Mouse (Mus musculus) forebrain, embryonic 11.5 days (tissue): ENCODE data around the gene Sart3. TPM values are rescaled to one million over a fixed set of nuclear protein-coding genes. Genes with fewer than 3 reads are reported as not detected.

Source experiments
- ATAC-seq: fragments of 200-750 bp; cut with Nextera tagmentation; replicated peaks from 2 replicates; pipeline ENCODE4 v1.8.0; 2017; ENCODE audit warnings: moderate TSS enrichment; ENCODE audit not compliant: low FRiP score
- DNase-seq: peaks from one replicate; pipeline ENCODE4 v3.0.0-alpha.2; 2017; ENCODE audit warnings: low spot score
- H3K27ac ChIP-seq: fragments of 300-500 bp; sonication (generic); 2 replicates; pipeline ENCODE4 v1.5.1; 2014; ENCODE audit warnings: low read depth, low read length
- H3K27me3 ChIP-seq: fragments of 300-500 bp; sonication (generic); 2 replicates; pipeline ENCODE4 v1.6.1; 2014; ENCODE audit warnings: mild to moderate bottlenecking, low read length, mixed read lengths; ENCODE audit not compliant: control insufficient read depth, insufficient read depth
- H3K36me3 ChIP-seq: fragments of 300-500 bp; sonication (generic); 2 replicates; pipeline ENCODE4 v1.6.1; 2014; ENCODE audit warnings: mild to moderate bottlenecking, low read length, moderate library complexity, mixed read lengths; ENCODE audit not compliant: control insufficient read depth, insufficient read depth
- H3K4me1 ChIP-seq: fragments of 300-500 bp; sonication (generic); replicated peaks from 2 replicates; pipeline ENCODE4 v1.6.1; 2014; ENCODE audit warnings: low read length, mixed read lengths; ENCODE audit not compliant: control insufficient read depth, insufficient read depth
- H3K4me2 ChIP-seq: fragments of 300-500 bp; sonication (generic); 2 replicates; pipeline ENCODE4 v1.6.1; 2014; ENCODE audit warnings: low read depth, mild to moderate bottlenecking, low read length, moderate library complexity, mixed read lengths; ENCODE audit not compliant: severe bottlenecking
- H3K4me3 ChIP-seq: fragments of 300-500 bp; sonication (generic); 2 replicates; pipeline ENCODE4 v1.5.1; 2014; ENCODE audit warnings: low read depth, low read length
- H3K9ac ChIP-seq: fragments of 300-500 bp; sonication (generic); 2 replicates; pipeline ENCODE4 v1.6.1; 2014; ENCODE audit warnings: low read length
- H3K9me3 ChIP-seq: fragments of 300-500 bp; sonication (generic); 2 replicates; pipeline ENCODE4 v1.6.1; 2016; ENCODE audit warnings: low read length, mixed read lengths; ENCODE audit not compliant: control insufficient read depth
- WGBS: fragments of 180-500 bp; shearing (Covaris S2); extraction: QIAGEN DNeasy Blood & Tissue Kit; methylation state at CpG from one replicate; pipeline ENCODE4 v1.1.7; 2014; 5-methylcytosine and 5-hydroxymethylcytosine counted together
- polyA plus RNA-seq: library from polyadenylated mRNA; unstranded; fragments of >200 nt; fragmentation: Nextera tagmentation; extraction: Ambion mirVana; gene quantifications from 2 replicates; pipeline ENCODE4 v1.2.1, GENCODE M21; 2014

The Sart3 gene
- polyA plus RNA-seq, 1 experiment from 2014 or later, result 77.5 TPM

DNA sequence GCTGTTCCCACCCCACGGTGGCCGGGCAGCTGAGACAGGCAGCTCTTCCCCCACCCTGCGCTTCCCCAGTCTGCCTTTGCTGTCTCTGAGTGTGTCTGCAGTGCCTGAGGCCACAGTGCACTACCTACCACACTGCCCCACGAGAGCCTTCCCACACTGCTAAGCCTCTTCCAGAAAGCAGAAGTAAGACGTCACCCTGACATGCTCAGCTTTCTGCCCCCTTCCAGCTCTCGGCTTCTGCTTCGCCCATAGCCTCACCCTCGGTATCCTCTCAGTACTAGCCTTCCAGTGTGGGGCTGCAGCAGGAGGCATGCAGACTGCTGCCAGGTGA is 4.6 kb upstream of the Sart3 start:
- Histone ChIP-seq H3K27ac (no peak overlapping the region), H3K9me3 (no peaks in the 10 kb centered on the region), H3K36me3 (peaks cover 7% of the 10 kb centered on the region; the same call in 1 of the 2 replicates), H3K9ac (no peak overlapping the region), H3K4me3 (no peak overlapping the region), H3K4me1 (no peaks in the 10 kb centered on the region), H3K27me3 (no peaks in the 10 kb centered on the region), H3K4me2 (no peak overlapping the region)
- DNase-seq (no peak), ATAC-seq (no peak)
- WGBS, result 88% methylated on average over 8 of the region's 8 CpGs

GRCm38 (mm10) chr5:113776128-113776895 is 4.0 kb upstream of the Sart3 start:
- whole genome bisulfite sequencing, result 93% methylated on average over 15 of the region's 15 CpGs
- H3K4me3 ChIP-seq, result no peak overlapping the region
- ATAC-seq, result no peak
- no peak overlapping the region for H3K27ac ChIP-seq
- H3K9me3 ChIP-seq, result no peaks in the 10 kb centered on the region
- no peaks in the 10 kb centered on the region for H3K27me3 ChIP-seq
- H3K4me1 ChIP-seq, result no peaks in the 10 kb centered on the region
- H3K9ac ChIP-seq, result no peak overlapping the region
- no peak overlapping the region for H3K4me2 ChIP-seq
- DNase-seq, result no peak
- H3K36me3 ChIP-seq, result peaks cover 7% of the 10 kb centered on the region; the same call in 1 of the 2 replicates

- no peak for DNase-seq
- 92% methylated on average over 10 of the region's 10 CpGs for WGBS
- ATAC-seq, result no peak
- H3K27me3 ChIP-seq, result no peaks in the 10 kb centered on the region
- no peaks in the 10 kb centered on the region for H3K4me1 ChIP-seq
- H3K36me3 ChIP-seq, result peaks cover 7% of the 10 kb centered on the region; the same call in 1 of the 2 replicates
- no peak overlapping the region for H3K4me2 ChIP-seq
- no peak overlapping the region for H3K4me3 ChIP-seq
- no peak overlapping the region for H3K9ac ChIP-seq
- no peak overlapping the region for H3K27ac ChIP-seq
- H3K9me3 ChIP-seq, result no peaks in the 10 kb centered on the region
These were observed 3.3 kb upstream of the Sart3 start for GRCm38 (mm10) chr5:113775585-113775984.

- no peak for ATAC-seq
- peak overlapping the region; percentile 100 for H3K4me3 ChIP-seq
These were observed 1.4 kb upstream of the Sart3 start for GRCm38 (mm10) chr5:113773664-113774063.

GRCm38 (mm10) chr5:113772905-113773519 is 702 bp upstream of the Sart3 start:
- Histone ChIP-seq H3K4me1 (0 out of 2 replicates have a peak, but pooled peaks cover 8% of the 10 kb centered on the region), H3K9ac (peak overlapping the region; percentile 53), H3K27ac (no peak overlapping the region), H3K4me2 (peak overlapping the region; percentile 70), H3K9me3 (no peaks in the 10 kb centered on the region), H3K27me3 (no peaks in the 10 kb centered on the region), H3K36me3 (peaks cover 12% of the 10 kb centered on the region; the same call in 1 of the 2 replicates), H3K4me3 (peak overlapping the region; percentile 100)
- ATAC-seq (peak; percentile 54), DNase-seq (no peak)
- WGBS, result 1% methylated on average over 37 of the region's 38 CpGs

More at GRCm38 (mm10) chr5:113773664-113774063, 1.4 kb upstream of the Sart3 start:
- H3K9ac ChIP-seq, result no peak overlapping the region
- 2% methylated on average over 7 of the region's 7 CpGs for WGBS
- no peaks in the 10 kb centered on the region for H3K9me3 ChIP-seq
- H3K27ac ChIP-seq, result no peak overlapping the region
- peak overlapping the region; percentile 70 for H3K4me2 ChIP-seq
- H3K36me3 ChIP-seq, result peaks cover 7% of the 10 kb centered on the region; the same call in 1 of the 2 replicates
- H3K27me3 ChIP-seq, result no peaks in the 10 kb centered on the region
- DNase-seq, result peak; percentile 92
- H3K4me1 ChIP-seq, result 0 out of 2 replicates have a peak, but pooled peaks cover 8% of the 10 kb centered on the region

- H3K4me1 ChIP-seq, result 0 out of 2 replicates have a peak, but pooled peaks cover 8% of the 10 kb centered on the region
- H3K27me3 ChIP-seq, result no peaks in the 10 kb centered on the region
- peak overlapping the region; percentile 70 for H3K4me2 ChIP-seq
- DNase-seq (peak; percentile 90), ATAC-seq (peak; percentile 80)
- H3K9me3 ChIP-seq, result no peaks in the 10 kb centered on the region
- H3K27ac ChIP-seq, result peak overlapping the region; percentile 98
- peak overlapping the region; percentile 98 for H3K9ac ChIP-seq
- H3K36me3 ChIP-seq, result peaks cover 9% of the 10 kb centered on the region; the same call in 1 of the 2 replicates
- WGBS, result under 1% methylated on average over 94 of the region's 97 CpGs
- H3K4me3 ChIP-seq, result peak overlapping the region; percentile 100
These were observed 822 bp downstream of the Sart3 start for GRCm38 (mm10) chr5:113771213-113772162.

DNA sequence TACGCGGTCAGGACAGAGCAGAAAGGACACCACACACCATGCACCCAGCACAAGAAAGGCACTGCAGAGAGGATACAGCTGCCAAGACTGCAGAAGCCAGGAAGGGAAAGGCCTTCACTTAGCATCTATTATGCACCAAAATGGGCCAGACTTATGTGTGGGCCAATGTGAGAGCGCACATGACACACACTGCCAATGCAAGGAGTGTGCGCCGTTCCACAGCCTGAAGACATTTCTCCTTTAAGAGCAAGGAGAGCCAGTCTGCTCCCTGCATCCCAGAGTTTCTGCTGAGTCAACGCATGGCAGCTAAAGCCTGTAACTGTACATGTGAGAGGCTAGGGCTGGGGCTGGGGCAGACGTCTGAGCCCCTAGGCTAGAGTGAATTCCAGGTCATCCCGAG is 3.5 kb downstream of the Sart3 start:
- peaks cover 9% of the 10 kb centered on the region for H3K36me3 ChIP-seq
- no peaks in the 10 kb centered on the region for H3K27me3 ChIP-seq
- no peak overlapping the region for H3K4me3 ChIP-seq
- no peak overlapping the region for H3K4me2 ChIP-seq
- no peak for ATAC-seq
- 92% methylated on average over 8 of the region's 8 CpGs for WGBS
- no peak overlapping the region for H3K9ac ChIP-seq
- H3K9me3 ChIP-seq, result no peaks in the 10 kb centered on the region
- peaks cover 8% of the 10 kb centered on the region; the same call in 1 of the 2 replicates for H3K4me1 ChIP-seq
- no peak overlapping the region for H3K27ac ChIP-seq
- no peak for DNase-seq
